Mouse (Mus musculus): Measurements from ENCODE around the gene 2810408A11Rik.

The 2810408A11Rik gene
- long read RNA-seq, experiment 1, partial matches to known transcripts, result 0 of 2 reads
- long read RNA-seq, experiment 1, other reads (novel, unspliced or antisense), result 1 of 2 reads
- long read RNA-seq, experiment 2, partial matches to known transcripts, result 0 of 1 reads
- long read RNA-seq, experiment 2, other reads (novel, unspliced or antisense), result 1 of 1 reads

DNA sequence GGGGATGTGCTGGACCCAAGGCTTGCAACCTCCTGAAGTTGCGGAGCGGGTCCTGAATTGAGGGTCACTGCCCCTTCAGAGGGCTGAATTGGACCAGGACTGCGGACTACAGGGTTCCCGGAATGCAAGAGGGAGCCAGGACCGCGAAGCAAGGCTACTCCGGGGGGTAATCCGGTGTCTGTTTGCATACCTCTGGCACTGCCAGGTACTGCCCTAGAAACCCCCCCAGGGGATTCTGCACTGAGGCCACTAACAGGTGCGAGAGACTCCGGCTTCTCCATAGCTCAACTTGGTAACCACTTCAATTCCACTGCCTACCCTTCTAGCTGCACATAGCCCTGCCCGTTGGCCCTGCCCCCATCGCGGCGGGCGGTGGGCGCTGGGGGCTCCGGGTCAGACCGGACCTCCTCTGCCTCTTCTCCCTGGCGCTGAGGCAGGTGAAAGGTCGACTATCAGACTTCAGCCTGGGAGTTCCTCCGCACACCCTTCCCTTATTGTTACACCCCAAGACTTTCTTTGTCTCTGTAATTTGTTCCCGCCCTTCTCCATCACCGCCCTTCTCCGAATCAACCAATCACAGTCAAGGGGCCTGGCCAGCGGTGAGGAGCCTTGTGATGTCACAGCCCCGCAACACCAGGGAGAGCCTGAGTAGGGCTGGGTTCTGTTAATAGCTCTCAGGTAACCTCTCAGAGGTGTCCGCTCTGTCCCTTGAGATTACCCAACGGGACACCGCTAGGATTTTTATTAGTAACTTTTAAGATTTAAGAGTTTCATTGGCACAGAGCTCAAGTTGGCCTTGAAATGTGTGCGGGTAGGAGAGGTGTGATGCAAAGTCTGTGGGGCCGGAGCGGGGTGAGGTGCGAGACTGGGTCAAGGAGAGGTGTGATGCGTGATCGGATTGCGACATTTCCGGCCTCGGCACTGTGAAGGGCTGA is at the start of gene 2810408A11Rik, which contains the start of gene Neurl4:
2810408A11Rik (minus strand) TSS at position 517 of the 935 bp plus-strand sequence.
Neurl4 (plus strand) TSS at position 602 of the 935 bp plus-strand sequence.
- intact Hi-C loops (cut with DNase I), result no loop called here

DNA sequence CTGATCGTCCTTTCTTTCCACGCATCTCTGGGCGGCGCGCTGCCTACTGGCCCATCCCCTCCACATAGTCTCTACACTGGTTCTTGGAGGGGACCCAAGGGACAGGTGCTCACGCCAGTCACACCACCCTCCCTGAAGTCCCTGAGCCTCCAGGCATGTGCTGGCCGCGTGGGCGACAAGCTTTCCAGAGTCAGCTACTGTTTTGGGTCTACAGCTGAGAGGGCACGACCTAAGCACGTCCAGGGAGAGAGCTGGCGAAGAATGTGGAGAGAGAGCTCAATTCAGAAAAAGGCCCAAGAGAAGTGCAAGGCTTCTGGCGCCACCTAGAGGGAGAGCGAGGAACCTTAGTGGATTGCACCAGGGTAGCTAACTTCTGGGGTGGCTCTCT is 48.0 kb upstream of the 2810408A11Rik start:
- intact Hi-C loops (cut with DNase I), result loop anchor here (1.0 kb wide), 1 partner anchor 14 kb away; no protein-coding TSS in a partner anchor

GRCm38 (mm10) chr11:69948066-69948762 is 47.4 kb upstream of the 2810408A11Rik start, which contains the start of gene Slc2a4:
Gene Slc2a4, minus strand, starts transcription at chr11:69948188.
- intact Hi-C loops (cut with DNase I), result no loop called here

GRCm38 (mm10) chr11:69947337-69948065 is 46.7 kb upstream of the 2810408A11Rik start:
- intact Hi-C loops (cut with DNase I), result no loop called here

- intact Hi-C loops (cut with DNase I), result no loop called here
Observed at GRCm38 (mm10) chr11:69945997-69946891, 45.5 kb upstream of the 2810408A11Rik start.

DNA sequence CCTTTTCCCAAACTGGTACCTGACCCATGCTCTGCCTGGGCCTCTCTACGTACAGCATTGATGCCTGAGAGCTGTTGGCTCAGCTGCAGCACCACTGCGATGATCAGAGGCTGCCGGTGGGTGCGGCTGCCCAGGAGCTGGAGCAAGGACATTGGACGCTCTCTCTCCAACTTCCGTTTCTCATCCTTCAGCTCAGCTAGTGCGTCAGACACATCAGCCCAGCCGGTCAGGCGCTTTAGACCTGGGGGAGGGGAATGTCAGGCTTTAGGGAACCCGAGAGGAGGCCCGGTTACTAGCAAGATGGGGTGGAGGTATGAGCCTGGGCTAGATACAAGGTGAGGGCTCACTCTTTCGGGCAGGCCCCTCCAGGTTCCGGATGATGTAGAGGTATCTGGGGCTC is 44.4 kb upstream of the 2810408A11Rik start:
- intact Hi-C loops (cut with DNase I), result no loop called here

DNA sequence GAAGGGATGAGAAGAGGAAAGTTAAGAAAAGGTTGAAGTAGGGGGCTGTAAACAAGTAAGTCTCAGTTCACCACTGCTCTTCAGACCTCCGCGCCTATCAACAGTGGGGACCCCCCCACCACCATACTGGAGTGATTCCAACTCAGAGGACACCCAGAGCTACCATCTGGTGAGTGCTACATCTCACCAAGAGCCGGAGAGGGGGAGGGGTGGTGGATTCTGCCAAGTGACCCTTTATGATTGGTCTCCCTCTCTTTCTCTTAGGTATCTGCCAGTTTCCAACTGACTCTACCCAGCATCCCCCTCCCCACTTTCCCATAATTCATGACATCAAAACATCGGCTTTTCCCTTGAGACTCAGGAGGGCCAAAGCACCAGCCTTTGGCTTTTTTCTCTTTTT is 40.2 kb upstream of the 2810408A11Rik start:
- intact Hi-C loops (cut with DNase I), result no loop called here

DNA sequence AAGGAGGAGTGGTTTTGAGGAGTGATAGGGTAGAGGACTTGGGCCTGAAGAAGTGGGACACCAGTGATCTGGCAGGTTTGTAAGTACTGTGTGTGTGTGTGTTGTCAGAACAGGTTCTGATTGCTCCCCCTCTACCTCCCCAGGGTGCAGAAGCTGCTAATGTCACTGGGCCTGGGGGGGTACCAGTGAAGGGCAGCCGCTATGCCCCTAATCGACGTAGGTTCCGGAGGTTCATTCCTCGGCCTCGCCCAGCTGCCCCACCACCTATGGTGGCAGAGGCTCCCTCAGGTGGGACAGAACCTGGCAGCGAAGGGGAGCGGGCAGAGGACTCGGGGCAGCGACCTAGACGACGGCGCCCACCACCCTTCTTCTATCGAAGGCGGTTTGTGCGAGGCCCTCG is 38.9 kb upstream of the 2810408A11Rik start:
- intact Hi-C loops (cut with DNase I), result loop anchor here (10.0 kb wide), 1 partner anchor 275 kb away; the partner anchor contains the start of gene Slc16a11

- intact Hi-C loops (cut with DNase I), result loop anchor here (10.0 kb wide), 1 partner anchor 276 kb away; the partner anchor contains the start of gene Slc16a11
Observed at GRCm38 (mm10) chr11:69939181-69939580, 38.4 kb upstream of the 2810408A11Rik start.

DNA sequence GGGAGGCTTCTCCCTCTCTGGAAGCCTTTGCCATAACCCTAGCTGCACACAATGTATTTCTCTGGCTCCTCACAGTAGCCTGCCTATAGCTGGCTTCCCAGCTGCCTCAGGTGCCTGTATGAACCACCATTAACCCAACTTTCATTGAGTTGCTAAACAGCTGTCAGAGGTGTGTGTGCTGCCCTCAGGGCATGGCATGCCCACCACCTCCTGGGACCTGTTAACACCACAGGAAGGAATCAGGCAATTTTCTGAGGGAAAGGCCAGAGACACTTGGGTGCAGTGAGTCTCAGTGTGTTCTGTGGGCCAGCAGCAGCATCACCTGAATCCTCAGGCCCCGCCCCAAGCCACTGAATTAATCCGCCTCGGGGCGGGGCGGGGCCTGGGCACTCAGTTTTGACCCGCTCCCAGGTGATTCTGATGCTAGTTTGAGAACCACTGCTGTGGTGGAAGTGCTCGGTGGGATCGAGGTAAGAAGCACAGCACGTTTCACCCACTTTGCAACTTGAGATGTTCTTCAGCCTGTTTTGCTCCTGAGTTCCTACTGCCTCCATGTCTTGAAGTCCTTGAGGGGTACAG is 37.7 kb upstream of the 2810408A11Rik start:
- intact Hi-C loops (cut with DNase I), result loop anchor here (10.0 kb wide), 1 partner anchor 276 kb away; the partner anchor contains the start of gene Slc16a11

- intact Hi-C loops (cut with DNase I), result loop anchor here (10.0 kb wide), 1 partner anchor 277 kb away; the partner anchor contains the start of gene Slc16a11
Observed at GRCm38 (mm10) chr11:69937834-69938233, 37.0 kb upstream of the 2810408A11Rik start.

- intact Hi-C loops (cut with DNase I), result loop anchor here (10.0 kb wide), 1 partner anchor 277 kb away; the partner anchor contains the start of gene Slc16a11
Observed at GRCm38 (mm10) chr11:69937385-69937784, 36.6 kb upstream of the 2810408A11Rik start.

DNA sequence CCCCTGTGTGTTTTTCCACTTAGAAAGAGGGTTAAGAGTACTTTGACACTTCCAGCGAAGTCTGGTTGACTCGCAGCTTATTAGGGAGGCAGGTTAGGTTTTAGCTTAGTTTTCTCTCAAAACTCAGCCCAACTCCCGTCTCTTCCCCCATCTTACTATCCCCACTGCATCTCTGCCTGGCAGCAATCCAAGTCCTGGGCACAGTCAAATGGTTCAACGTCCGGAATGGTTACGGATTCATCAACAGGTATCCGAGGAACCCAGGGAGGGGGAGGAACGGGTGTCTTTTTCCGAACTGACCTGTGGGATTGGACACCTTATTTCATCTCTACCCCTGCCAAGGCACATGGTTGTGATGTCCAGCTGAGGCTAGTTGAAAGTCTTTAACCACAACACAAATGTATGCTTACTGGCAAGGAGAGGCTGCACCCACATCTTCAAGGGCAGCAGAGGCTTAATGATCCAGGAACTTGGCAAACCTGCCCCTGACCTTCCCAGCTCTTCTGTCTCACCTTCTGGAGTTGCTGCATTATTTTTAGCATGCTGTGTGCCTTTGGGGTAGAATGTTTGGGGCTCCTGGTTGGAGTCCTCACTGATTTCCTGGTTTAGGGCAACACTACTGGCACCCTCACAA is 36.0 kb upstream of the 2810408A11Rik start:
- intact Hi-C loops (cut with DNase I), result loop anchor here (10.0 kb wide), 1 partner anchor 278 kb away; the partner anchor contains the start of gene Slc16a11

- intact Hi-C loops (cut with DNase I), result loop anchor here (10.0 kb wide), 1 partner anchor 279 kb away; the partner anchor contains the start of gene Slc16a11
Observed at GRCm38 (mm10) chr11:69936156-69936555, 35.4 kb upstream of the 2810408A11Rik start.

DNA sequence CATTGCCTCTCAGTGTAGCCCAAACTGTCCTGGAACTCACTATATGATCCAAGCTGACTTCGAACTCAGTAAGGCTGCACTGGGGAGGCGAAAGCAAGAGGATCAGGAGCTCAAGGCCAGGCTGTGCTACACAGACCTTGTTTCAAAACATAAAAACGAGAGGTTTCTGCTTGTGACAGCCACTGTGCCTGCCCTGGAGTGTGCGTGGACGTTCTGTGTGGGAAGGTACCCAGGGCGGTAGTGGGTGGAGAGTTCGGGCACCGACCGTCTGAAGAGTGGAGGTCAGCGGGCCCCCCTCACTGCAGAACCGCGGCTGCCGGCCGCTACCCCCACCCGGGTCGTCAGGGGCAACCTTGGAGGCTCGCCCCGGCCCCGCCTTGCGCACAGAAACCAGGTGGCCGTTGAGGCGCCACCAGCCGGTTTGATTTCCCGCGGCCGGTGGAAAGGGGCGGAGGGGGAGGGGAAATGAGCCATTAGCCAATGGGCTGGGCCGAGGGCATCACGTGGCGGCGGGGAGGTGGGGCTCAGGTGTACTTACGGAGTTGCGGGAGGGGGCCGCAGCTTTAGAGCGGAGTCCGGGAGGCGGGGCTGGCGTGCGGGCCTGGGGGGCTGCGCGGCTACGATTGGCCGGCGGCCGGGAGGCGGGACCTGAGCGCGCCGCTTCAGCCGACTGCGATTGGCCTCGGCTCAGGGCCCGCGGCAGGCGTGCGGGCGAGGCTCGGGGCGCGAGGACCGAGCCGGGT is 34.5 kb upstream of the 2810408A11Rik start, which contains the start of gene Ybx2:
Ybx2 (plus strand) TSS at position 660 of the 743 bp plus-strand sequence.
- intact Hi-C loops (cut with DNase I), result loop anchor here (10.0 kb wide), 1 partner anchor 279 kb away; the partner anchor contains the start of gene Slc16a11

- intact Hi-C loops (cut with DNase I), result loop anchor here (1.0 to 10.0 kb wide), 2 partner anchors 15 to 280 kb away; partner anchors contain the start of gene Slc16a11
Observed at GRCm38 (mm10) chr11:69934681-69935080, 33.9 kb upstream of the 2810408A11Rik start.

GRCm38 (mm10) chr11:69934169-69934568 is 33.4 kb upstream of the 2810408A11Rik start:
- intact Hi-C loops (cut with DNase I), result loop anchor here (1.0 to 10.0 kb wide), 2 partner anchors 15 to 281 kb away; partner anchors contain the start of gene Slc16a11

Measured in adrenal gland (tissue).